Mouse (Mus musculus): ENCODE data around the gene Slc12a3. TPM values are rescaled to one million over a fixed set of nuclear protein-coding genes. Genes with fewer than 3 reads are reported as not detected.

Slc12a3 gene
- polyA plus RNA-seq (2017; shearing (Covaris generic)): under 1 TPM; 0.35 to 0.38 TPM

DNA sequence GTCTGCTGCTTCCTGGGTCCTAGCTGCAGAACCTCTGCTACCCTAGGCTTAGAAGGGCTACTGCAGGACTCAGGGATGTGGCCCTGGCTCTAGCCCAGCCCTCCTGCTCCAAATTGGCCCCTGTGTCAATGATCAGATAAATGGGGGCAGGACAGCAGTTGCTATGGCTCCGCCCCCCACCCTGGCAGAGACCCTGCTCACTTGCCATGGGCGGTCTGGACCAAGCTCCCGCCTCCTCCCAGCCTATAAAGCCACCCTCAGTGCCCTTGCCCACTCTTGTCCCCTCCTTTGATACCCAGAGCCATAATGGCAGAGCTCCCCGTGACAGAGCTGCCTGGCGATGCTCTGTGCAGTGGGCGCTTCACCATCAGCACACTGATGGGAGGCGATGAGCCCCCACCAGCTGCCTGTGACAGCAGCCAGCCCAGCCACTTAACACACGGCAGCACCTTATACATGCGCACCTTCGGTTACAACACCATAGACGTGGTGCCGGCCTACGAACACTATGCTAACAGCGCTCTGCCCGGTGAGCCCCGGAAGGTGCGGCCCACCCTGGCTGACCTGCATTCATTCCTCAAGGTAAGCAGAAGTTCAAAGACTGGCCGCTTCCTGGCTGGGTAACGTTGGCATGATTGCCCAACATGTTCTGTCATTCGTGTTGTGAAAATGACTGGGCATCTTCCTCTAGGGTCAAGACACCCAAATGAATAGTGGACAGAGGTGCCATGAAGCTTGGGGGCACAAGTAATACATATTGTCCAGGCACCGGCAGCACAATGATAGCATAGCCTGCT lies at the start of gene Slc12a3:
TSS of gene Slc12a3 (plus strand) at position 270 of the 797 bp plus-strand sequence.

DNA sequence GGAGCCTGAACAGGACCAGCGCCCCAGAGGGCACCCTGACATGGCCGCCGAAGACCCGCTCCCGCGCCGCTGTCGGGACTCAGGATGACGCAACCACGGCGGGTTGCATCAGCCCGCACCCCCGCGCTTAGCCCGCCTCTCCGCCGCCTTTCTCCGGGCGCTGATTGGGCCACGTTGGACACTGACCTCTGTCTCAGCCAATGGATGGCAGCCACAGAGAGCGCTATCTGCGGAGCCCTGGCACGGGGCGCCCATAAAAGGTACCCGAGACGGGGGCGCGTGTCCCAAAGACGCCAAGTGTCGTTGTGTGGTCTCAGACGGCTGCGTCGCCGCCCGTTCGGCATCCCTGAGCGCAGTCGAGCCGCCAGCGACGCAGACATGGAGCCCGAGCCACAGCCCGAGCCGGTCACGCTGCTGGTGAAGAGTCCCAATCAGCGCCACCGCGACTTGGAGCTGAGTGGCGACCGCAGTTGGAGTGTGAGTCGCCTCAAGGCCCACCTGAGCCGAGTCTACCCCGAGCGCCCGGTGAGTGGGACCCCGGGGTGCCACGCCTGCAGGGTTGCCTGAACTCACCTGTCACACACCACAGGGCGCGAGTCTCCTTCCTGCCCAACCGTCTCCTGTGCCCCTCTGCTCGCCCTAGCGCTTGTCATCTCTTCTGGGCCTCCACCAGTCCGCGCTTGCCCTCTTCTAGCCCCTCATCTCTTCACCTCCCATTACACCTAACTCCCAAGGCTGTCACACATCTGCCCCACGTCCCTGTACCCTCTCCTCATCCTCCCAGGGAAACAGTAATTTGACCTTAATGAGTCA lies 57.4 kb downstream of the Slc12a3 start, which contains the start of gene Herpud1:
TSS of gene Herpud1 (plus strand) at position 225 of the 813 bp plus-strand sequence.

Other genes with a start within 250 kb of the Slc12a3 start
- gene Bbs2, start 230.3 kb upstream of the Slc12a3 start, polyA plus RNA-seq (2017; shearing (Covaris generic)): 10 to 100 TPM; 10.1 to 15.8 TPM
- not detected for gene Mt4, start 192.0 kb upstream of the Slc12a3 start, polyA plus RNA-seq (2017; shearing (Covaris generic))
- gene Mt3, start 176.6 kb upstream of the Slc12a3 start, polyA plus RNA-seq (2017; shearing (Covaris generic)): under 1 TPM in 1 of 2 experiments, not detected in 1; 0.55 TPM
- 1 to 10 TPM in 1 of 2 experiments, not detected in 1; 2.2 TPM for gene Mt2, start 156.5 kb upstream of the Slc12a3 start, polyA plus RNA-seq (2017; shearing (Covaris generic))
- 1 to 10 TPM; 3.6 to 9.6 TPM for gene Mt1, start 150.1 kb upstream of the Slc12a3 start, polyA plus RNA-seq (2017; shearing (Covaris generic))
- 10 to 100 TPM; 37.2 to 37.5 TPM for gene Nup93, start 114.6 kb upstream of the Slc12a3 start, polyA plus RNA-seq (2017; shearing (Covaris generic))
- gene Herpud1, start 57.2 kb downstream of the Slc12a3 start, polyA plus RNA-seq (2017; shearing (Covaris generic)): 100 to 1,000 TPM in 1 of 2 experiments, 10 to 100 TPM in 1; 99.5 to 126 TPM
- gene Nlrc5, start 105.2 kb downstream of the Slc12a3 start, polyA plus RNA-seq (2017; shearing (Covaris generic)): 100 to 1,000 TPM; 160 to 210 TPM
- gene Cpne2, start 203.8 kb downstream of the Slc12a3 start, polyA plus RNA-seq (2017; shearing (Covaris generic)): 1 to 10 TPM; 1.0 to 1.3 TPM